Comparison of ENCODE assay signal across 8 mouse cellular contexts in genomic region chr13:64250363-64250762, GRCm38 (mm10). TPM values are rescaled to one million over a fixed set of nuclear protein-coding genes. Genes with fewer than 3 reads are reported as not detected.
DNase-seq lines count a peak whose midpoint lies in the region; ATAC-seq and TF ChIP-seq lines count a peak whose summit lies in the region.
"Had no signal": no experiment of that assay in that cellular context is flagged by ENCODE, and none has a peak within 500 bp of the region (broad histone marks: within the 10 kb centered on the region; RNA-seq: fewer than 3 reads in every experiment).

No protein-coding gene starts in this region.

- no peak overlapping the region for H3K27ac ChIP-seq in lung, embryonic 14.5 days (ENCODE audit: low read depth)

- ATAC-seq in lung, embryonic 14.5 days (ENCODE audit: insufficient read depth), result no peak

- H3K9me3 ChIP-seq in lung, embryonic 14.5 days (ENCODE audit: low read depth, low read length), result no peaks in the 10 kb centered on the region

- peak; percentile 49 for TF ChIP-seq CTCF in lung, embryonic 14.5 days (IDR thresholded peaks at IDR 0.05; ENCODE audit: low read depth)

- H3K36me3 ChIP-seq in lung, embryonic 14.5 days (ENCODE audit: insufficient read depth), result no peaks in the 10 kb centered on the region

- H3K27me3 ChIP-seq in lung, embryonic 14.5 days (ENCODE audit: insufficient read depth, low read length), result no peaks in the 10 kb centered on the region

- DNase-seq in kidney, adult 18-20 months, result peak; percentile 51
- no peak for DNase-seq in kidney, adult 11 months
- DNase-seq in CD4-positive, CD25-positive, alpha-beta regulatory T cell, adult 2 months (ENCODE audit: low read depth, low spot score), result peak; percentile 78
- DNase-seq in R1 (ENCODE audit: low read depth, low spot score) (peak; percentile 46), MN1 (ENCODE audit: low spot score) (no peak)
- peak; percentile 48 for DNase-seq in lung, embryonic 14.5 days
- no peak for DNase-seq in gastrocnemius, postnatal 4 days (ENCODE audit: low spot score in 2 of 2)

- WGBS in lung, embryonic 14.5 days, result 24% methylated on average over 1 of the region's 1 CpGs

- no peak overlapping the region for H3K4me2 ChIP-seq in lung, embryonic 14.5 days

- H3K9ac ChIP-seq in lung, embryonic 14.5 days, result no peak overlapping the region

- H3K4me3 ChIP-seq in lung, embryonic 14.5 days (ENCODE audit: low read depth, low read length), result no peak overlapping the region
- H3K4me3 ChIP-seq: myocyte had no signal

- no peaks in the 10 kb centered on the region for H3K4me1 ChIP-seq in lung, embryonic 14.5 days (ENCODE audit: insufficient read depth)

RNA-seq across cellular contexts. Expression of gene Cdc14b, which starts 24.7 kb away (rescaled TPM):
- 17.1 and 20.3 TPM in 2 replicates for polyA plus RNA-seq in lung, embryonic 14.5 days (2014; fragmentation: Nextera tagmentation; extraction: Ambion mirVana)
- 1 to 10 TPM; 7.5 to 8.7 TPM for total RNA-seq in gastrocnemius, postnatal 4 days (2021)

Comparison
In these comparisons a context has a peak if more than half of its experiments do, and no peak if none do; other contexts are left out.
1. DNase-seq: peak in kidney, adult 18-20 months (single experiment), CD4-positive, CD25-positive, alpha-beta regulatory T cell, adult 2 months (single experiment), R1 (single experiment) and lung, embryonic 14.5 days (single experiment); none in kidney, adult 11 months (single experiment), MN1 (single experiment) and gastrocnemius, postnatal 4 days (0 of 2).